Mouse (Mus musculus): Measurements from ENCODE around the gene Psma1. TPM values are rescaled to one million over a fixed set of nuclear protein-coding genes. Genes with fewer than 3 reads are reported as not detected.

The Psma1 gene
- 393 and 421 TPM in 2 replicates for polyA plus RNA-seq (2015; fragmentation: Nextera tagmentation; extraction: Ambion mirVana)

DNA sequence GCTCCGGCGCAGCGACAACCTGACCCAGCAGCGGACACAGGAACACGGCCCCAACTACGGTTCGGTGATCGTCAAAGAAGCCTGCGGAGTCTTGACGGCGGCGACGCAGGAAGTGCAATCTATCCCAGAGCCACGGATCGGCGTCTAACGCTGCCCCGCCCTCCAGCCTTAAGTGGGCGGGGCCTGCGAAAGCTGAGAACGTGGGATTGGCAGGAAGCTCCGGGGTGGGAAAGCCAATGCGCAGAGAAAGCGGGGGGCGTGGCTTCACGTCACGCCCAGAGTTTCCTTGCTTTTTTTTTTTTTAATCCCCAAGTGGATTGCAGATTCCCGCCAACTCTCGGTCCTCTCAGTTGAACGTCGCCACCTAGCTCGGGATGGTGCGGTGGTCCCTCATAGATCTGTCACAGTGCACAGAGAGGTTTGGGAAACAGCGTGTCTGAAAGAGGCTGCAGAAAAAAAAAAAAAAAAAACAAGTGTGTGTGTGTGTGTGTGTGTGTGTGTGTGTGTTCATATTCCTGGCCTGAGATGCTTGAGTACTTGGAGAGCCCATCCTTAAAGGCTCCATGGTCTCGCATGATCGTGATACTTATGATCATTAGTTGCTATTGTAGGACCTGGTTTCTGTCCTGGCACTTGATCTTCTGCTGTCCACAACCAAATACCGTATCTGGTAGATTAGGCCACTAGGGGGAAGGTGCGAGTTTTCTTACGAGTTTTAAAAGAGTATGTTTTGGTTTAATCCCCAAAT is at the start of gene Psma1:
Gene Psma1, minus strand, starts transcription at position 114 of the 748 bp plus-strand sequence.
- Histone ChIP-seq H3K4me1 (replicated peaks; ENCODE audit: control insufficient read depth, insufficient read depth, low read length) (peaks cover 9% of the 10 kb centered on the region), H3K4me2 (ENCODE audit: low read depth, low read length) (peak within 1 kb of the TSS; percentile 95), H3K4me3 (ENCODE audit: low read length) (peak within 1 kb of the TSS; percentile 71), H3K9ac (ENCODE audit: low read length) (peak within 1 kb of the TSS; percentile 82), H3K9me3 (ENCODE audit: control insufficient read depth, low read length) (no peaks in the 10 kb centered on the region), H3K27me3 (ENCODE audit: control insufficient read depth, insufficient read depth, low read depth, low read length) (no peaks in the 10 kb centered on the region), H3K36me3 (ENCODE audit: control insufficient read depth, insufficient read depth, low read length) (peaks cover 9% of the 10 kb centered on the region), H3K27ac (ENCODE audit: low read length) (peak within 1 kb of the TSS; percentile 63)
- under 1% methylated on average over 39 of the region's 39 CpGs for WGBS
- ATAC-seq (ENCODE audit: low read depth) = peak; percentile 96

GRCm38 (mm10) chr7:114323527-114323926 is 47.6 kb upstream of the Psma1 start:
- no peaks in the 10 kb centered on the region for H3K27me3 ChIP-seq (ENCODE audit: control insufficient read depth, insufficient read depth, low read depth, low read length)
- 61% methylated on average over 1 of the region's 1 CpGs for WGBS
- no peak for ATAC-seq (ENCODE audit: low read depth)

DNA sequence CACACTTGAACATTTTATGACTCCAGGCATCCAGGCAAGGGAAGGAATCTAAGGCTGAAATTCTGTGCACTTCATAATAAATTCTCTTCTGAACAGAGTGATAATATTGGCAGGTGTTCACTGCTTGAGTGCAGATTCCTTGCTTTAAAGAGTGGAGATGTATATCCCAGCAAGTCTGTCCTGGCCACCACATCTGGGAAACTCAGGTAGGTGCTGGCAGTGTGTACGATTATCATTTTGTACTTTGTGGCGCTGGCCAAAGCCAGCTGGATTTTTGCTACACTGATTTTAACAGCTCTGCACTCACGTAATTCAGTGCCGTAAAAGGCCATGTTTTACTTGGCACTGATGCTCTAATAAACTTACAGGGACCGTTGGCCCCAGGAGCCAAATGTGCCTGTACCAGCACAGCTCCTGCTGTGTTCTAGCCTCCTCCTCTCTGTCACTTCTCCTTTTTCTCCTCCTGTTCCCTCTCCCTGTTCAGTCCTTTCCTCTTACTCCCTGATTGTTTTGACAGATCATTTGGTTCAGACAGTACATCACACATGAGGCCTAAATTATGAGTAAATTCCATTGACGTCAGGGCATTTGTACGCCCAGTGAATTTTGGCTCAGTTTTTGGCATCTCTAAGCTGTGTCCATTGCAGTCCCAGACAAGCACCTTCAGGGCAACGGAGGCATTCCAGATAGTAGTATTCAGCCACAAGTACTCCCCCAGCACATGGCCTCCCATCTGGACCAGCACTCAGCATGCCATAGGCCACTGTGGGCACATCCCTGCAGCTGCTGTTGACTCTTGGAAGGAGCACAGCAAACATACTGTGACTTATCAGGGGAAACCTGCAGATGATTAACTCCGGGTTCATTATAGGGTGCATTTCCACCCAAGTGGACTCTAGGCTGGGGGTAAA is 46.9 kb upstream of the Psma1 start:
- no peaks in the 10 kb centered on the region for H3K27me3 ChIP-seq (ENCODE audit: control insufficient read depth, insufficient read depth, low read depth, low read length)
- H3K4me3 ChIP-seq (ENCODE audit: low read length) = no peak overlapping the region
- 30% methylated on average over 9 of the region's 9 CpGs for WGBS
- H3K4me1 ChIP-seq (replicated peaks; ENCODE audit: control insufficient read depth, insufficient read depth, low read length) = peaks cover 9% of the 10 kb centered on the region
- peak; percentile 80 for ATAC-seq (ENCODE audit: low read depth)
- H3K36me3 ChIP-seq (ENCODE audit: control insufficient read depth, insufficient read depth, low read length) = no peaks in the 10 kb centered on the region
- no peaks in the 10 kb centered on the region for H3K9me3 ChIP-seq (ENCODE audit: control insufficient read depth, low read length)
- no peak overlapping the region for H3K9ac ChIP-seq (ENCODE audit: low read length)
- H3K27ac ChIP-seq (ENCODE audit: low read length) = 0 out of 2 replicates have a peak overlapping the region, but pooled peaks have one; percentile 17
- no peak overlapping the region for H3K4me2 ChIP-seq (ENCODE audit: low read depth, low read length)

More at GRCm38 (mm10) chr7:114323527-114323926, 47.6 kb upstream of the Psma1 start:
- no peak overlapping the region for H3K27ac ChIP-seq (ENCODE audit: low read length)
- H3K4me3 ChIP-seq (ENCODE audit: low read length) = no peak overlapping the region
- H3K9me3 ChIP-seq (ENCODE audit: control insufficient read depth, low read length) = no peaks in the 10 kb centered on the region
- H3K36me3 ChIP-seq (ENCODE audit: control insufficient read depth, insufficient read depth, low read length) = no peaks in the 10 kb centered on the region
- H3K9ac ChIP-seq (ENCODE audit: low read length) = no peak overlapping the region
- peaks cover 9% of the 10 kb centered on the region for H3K4me1 ChIP-seq (replicated peaks; ENCODE audit: control insufficient read depth, insufficient read depth, low read length)
- H3K4me2 ChIP-seq (ENCODE audit: low read depth, low read length) = no peak overlapping the region

GRCm38 (mm10) chr7:114321694-114322372 is 45.9 kb upstream of the Psma1 start:
- H3K9ac ChIP-seq (ENCODE audit: low read length) = no peak overlapping the region
- no peaks in the 10 kb centered on the region for H3K9me3 ChIP-seq (ENCODE audit: control insufficient read depth, low read length)
- no peak overlapping the region for H3K4me3 ChIP-seq (ENCODE audit: low read length)
- H3K4me1 ChIP-seq (replicated peaks; ENCODE audit: control insufficient read depth, insufficient read depth, low read length) = peaks cover 19% of the 10 kb centered on the region
- H3K36me3 ChIP-seq (ENCODE audit: control insufficient read depth, insufficient read depth, low read length) = no peaks in the 10 kb centered on the region
- ATAC-seq (ENCODE audit: low read depth) = no peak
- no peaks in the 10 kb centered on the region for H3K27me3 ChIP-seq (ENCODE audit: control insufficient read depth, insufficient read depth, low read depth, low read length)
- no peak overlapping the region for H3K27ac ChIP-seq (ENCODE audit: low read length)
- whole genome bisulfite sequencing = 55% methylated on average over 5 of the region's 5 CpGs
- no peak overlapping the region for H3K4me2 ChIP-seq (ENCODE audit: low read depth, low read length)

DNA sequence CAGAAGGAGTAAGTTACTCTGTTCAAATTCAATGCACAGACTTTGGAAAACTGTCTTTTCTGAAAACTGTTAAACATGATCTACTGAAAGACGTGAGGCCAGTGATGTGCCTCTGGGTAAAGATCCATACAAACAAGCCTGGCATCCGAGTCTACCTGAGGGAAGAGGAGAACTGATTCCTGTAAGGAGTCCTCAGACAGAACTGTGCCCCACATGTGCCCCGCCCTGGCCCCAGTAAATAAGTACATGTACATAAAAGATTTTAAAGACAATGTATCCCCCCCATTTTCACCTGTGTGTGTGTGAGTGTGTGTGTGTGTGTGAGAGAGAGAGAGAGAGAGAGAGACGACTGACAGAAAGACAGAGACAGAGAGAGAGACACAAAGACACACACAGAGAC is 42.0 kb upstream of the Psma1 start:
- no peak overlapping the region for H3K4me3 ChIP-seq (ENCODE audit: low read length)

DNA sequence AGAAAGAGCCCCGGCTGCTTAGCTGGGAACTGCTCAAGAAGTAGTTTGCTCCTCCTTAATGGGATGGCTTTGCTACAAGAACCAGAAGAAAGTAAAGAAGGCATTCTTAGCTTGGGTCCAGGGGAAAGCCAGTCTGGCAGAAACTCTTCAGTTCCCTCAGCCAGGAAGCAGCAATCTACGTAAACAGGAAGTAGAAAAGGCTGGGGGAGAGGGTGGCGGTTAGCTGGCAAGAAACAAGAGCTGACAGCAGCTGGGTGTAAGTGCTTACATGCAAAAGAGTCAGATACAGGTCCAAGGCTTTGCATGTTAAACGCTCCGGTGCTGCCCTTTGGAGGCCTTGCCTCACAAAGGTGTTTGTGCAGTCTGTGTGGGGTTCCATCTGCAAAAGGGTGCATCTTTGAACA is 41.5 kb upstream of the Psma1 start:
- no peaks in the 10 kb centered on the region for H3K27me3 ChIP-seq (ENCODE audit: control insufficient read depth, insufficient read depth, low read depth, low read length)
- peak; percentile 74 for ATAC-seq (ENCODE audit: low read depth)
- peak overlapping the region; percentile 22 for H3K4me2 ChIP-seq (ENCODE audit: low read depth, low read length)
- peak overlapping the region; percentile 55 for H3K27ac ChIP-seq (ENCODE audit: low read length)
- no peaks in the 10 kb centered on the region for H3K36me3 ChIP-seq (ENCODE audit: control insufficient read depth, insufficient read depth, low read length)
- peaks cover 14% of the 10 kb centered on the region for H3K4me1 ChIP-seq (replicated peaks; ENCODE audit: control insufficient read depth, insufficient read depth, low read length)
- peak overlapping the region; percentile 47 for H3K9ac ChIP-seq (ENCODE audit: low read length)
- H3K4me3 ChIP-seq (ENCODE audit: low read length) = no peak overlapping the region
- no peaks in the 10 kb centered on the region for H3K9me3 ChIP-seq (ENCODE audit: control insufficient read depth, low read length)
- WGBS = 20% methylated on average over 5 of the region's 5 CpGs

More for the DNA sequence above, 42.0 kb upstream of the Psma1 start:
- Histone ChIP-seq H3K27ac (ENCODE audit: low read length) (peak overlapping the region; percentile 55), H3K4me2 (ENCODE audit: low read depth, low read length) (no peak overlapping the region; the same call in 1 of the 2 replicates), H3K36me3 (ENCODE audit: control insufficient read depth, insufficient read depth, low read length) (no peaks in the 10 kb centered on the region), H3K4me1 (replicated peaks; ENCODE audit: control insufficient read depth, insufficient read depth, low read length) (peaks cover 19% of the 10 kb centered on the region), H3K9ac (ENCODE audit: low read length) (no peak overlapping the region), H3K9me3 (ENCODE audit: control insufficient read depth, low read length) (no peaks in the 10 kb centered on the region), H3K27me3 (ENCODE audit: control insufficient read depth, insufficient read depth, low read depth, low read length) (no peaks in the 10 kb centered on the region)
- WGBS = 69% methylated on average over 4 of the region's 4 CpGs
- no peak for ATAC-seq (ENCODE audit: low read depth)

- no peak overlapping the region for H3K9ac ChIP-seq (ENCODE audit: low read length)
- peak overlapping the region; percentile 55 for H3K27ac ChIP-seq (ENCODE audit: low read length)
- H3K36me3 ChIP-seq (ENCODE audit: control insufficient read depth, insufficient read depth, low read length) = no peaks in the 10 kb centered on the region
- H3K9me3 ChIP-seq (ENCODE audit: control insufficient read depth, low read length) = no peaks in the 10 kb centered on the region
- ATAC-seq (ENCODE audit: low read depth) = no peak
- H3K4me2 ChIP-seq (ENCODE audit: low read depth, low read length) = no peak overlapping the region
- no peak overlapping the region for H3K4me3 ChIP-seq (ENCODE audit: low read length)
- no peaks in the 10 kb centered on the region for H3K27me3 ChIP-seq (ENCODE audit: control insufficient read depth, insufficient read depth, low read depth, low read length)
- H3K4me1 ChIP-seq (replicated peaks; ENCODE audit: control insufficient read depth, insufficient read depth, low read length) = peaks cover 14% of the 10 kb centered on the region
- WGBS = 61% methylated on average over 5 of the region's 5 CpGs
Observed at GRCm38 (mm10) chr7:114316361-114316871, 40.5 kb upstream of the Psma1 start.

DNA sequence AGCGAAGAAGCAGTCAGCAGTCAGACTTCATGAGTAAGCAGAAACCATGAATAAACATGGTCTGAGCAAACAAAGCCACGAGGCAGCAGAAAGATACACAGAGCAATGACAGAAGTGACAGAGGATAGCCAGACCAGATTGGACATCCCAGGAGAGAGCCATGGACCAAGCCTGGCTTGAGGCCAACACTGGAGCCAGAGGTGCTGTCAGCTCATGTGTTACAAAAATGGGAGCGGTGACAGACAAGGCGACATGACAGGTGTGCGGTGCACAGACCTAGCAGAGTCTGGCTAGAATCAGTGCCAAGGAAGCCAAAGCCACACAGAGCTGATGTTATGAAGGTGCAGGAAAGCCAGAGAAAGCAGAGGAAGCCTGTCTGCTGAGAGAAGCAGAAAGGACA is 35.3 kb upstream of the Psma1 start:
- Histone ChIP-seq H3K36me3 (ENCODE audit: control insufficient read depth, insufficient read depth, low read length) (no peaks in the 10 kb centered on the region), H3K4me1 (replicated peaks; ENCODE audit: control insufficient read depth, insufficient read depth, low read length) (peaks cover 8% of the 10 kb centered on the region; the same call in 1 of the 2 replicates), H3K4me3 (ENCODE audit: low read length) (no peak overlapping the region), H3K4me2 (ENCODE audit: low read depth, low read length) (no peak overlapping the region), H3K27me3 (ENCODE audit: control insufficient read depth, insufficient read depth, low read depth, low read length) (no peaks in the 10 kb centered on the region), H3K9me3 (ENCODE audit: control insufficient read depth, low read length) (no peaks in the 10 kb centered on the region), H3K9ac (ENCODE audit: low read length) (no peak overlapping the region), H3K27ac (ENCODE audit: low read length) (no peak overlapping the region)
- ATAC-seq (ENCODE audit: low read depth) = peak; percentile 71
- WGBS = 33% methylated on average over 5 of the region's 5 CpGs

All from lung, embryonic 16.5 days (tissue).